Mouse (Mus musculus) c-Kit-positive CD71-positive TER-119-positive erythroid progenitor cells, embryonic 14.5 days (primary cell): ENCODE results near the gene Mrpl19.

Source experiments
- DNase-seq: peaks from one replicate; pipeline ENCODE4 v3.0.0-alpha.2; 2013; ENCODE audit warnings: low spot score

Gene Mrpl19

DNA sequence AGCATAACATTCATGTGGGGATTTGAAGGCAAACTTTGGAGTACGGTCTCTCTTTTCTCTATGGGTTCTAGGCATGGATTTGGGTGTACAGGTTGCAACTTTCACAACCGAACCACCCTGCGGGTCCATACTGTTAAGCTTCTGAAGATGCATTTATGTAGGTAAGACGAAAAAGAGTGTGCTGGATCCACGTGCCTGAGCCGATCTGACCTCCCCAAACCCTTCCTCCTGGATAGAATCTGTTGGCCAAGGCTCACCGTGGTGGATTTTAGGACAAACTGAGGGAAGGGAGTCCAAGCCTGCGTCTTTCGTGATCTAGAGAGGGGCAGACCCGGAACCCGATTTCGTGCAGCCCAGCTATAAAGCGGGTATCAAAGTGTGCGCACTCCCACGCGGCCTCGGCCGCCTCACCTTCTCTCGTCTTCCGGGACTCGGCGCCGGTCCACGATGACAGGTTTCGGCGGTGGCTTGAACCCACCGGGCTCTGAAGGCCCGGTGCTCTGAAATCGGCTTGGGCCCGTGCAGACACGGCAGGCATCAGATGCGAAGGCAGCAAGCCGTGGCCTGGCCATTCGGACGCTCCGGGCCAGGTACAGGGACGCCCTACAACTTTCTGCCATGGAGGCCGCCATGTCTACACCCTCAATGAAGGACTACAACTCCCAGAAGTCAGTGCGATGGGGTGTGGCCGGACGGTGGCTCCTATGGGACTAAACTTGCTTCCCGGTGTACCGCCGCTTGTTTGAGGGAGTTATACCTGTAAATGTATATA is at the start of gene Mrpl19:
Gene Mrpl19, minus strand, starts transcription at position 663 of the 772 bp plus-strand sequence.
- DNase-seq, result peak; percentile 87

GRCm38 (mm10) chr6:82012392-82012791 is 46.6 kb upstream of the Mrpl19 start:
- DNase-seq, result no peak

- DNase-seq, result no peak
Observed at GRCm38 (mm10) chr6:81990049-81990810, 24.5 kb upstream of the Mrpl19 start.

GRCm38 (mm10) chr6:81988341-81988740 is 22.6 kb upstream of the Mrpl19 start:
- no peak for DNase-seq

GRCm38 (mm10) chr6:81987580-81987979 is 21.8 kb upstream of the Mrpl19 start:
- DNase-seq, result no peak

DNA sequence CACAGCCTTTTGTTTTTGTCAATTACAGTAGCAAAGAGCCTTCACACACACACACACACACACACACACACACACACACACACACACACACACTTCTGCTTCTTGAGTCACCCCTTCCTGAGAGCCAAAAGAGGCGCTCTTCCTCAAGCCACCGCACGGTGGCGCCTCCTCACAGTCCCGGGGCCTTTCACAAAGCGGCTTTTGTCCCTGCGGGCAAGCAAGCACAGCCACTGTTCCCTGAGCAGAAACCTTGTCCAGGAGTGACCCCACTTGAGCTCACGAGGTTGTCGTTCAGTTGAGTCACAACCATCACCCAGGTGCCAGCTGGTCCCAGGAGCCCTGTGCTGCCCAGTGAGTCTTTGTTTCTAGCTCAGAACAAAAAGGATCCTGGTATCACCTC is 21.3 kb upstream of the Mrpl19 start:
- peak; percentile 29 for DNase-seq

DNA sequence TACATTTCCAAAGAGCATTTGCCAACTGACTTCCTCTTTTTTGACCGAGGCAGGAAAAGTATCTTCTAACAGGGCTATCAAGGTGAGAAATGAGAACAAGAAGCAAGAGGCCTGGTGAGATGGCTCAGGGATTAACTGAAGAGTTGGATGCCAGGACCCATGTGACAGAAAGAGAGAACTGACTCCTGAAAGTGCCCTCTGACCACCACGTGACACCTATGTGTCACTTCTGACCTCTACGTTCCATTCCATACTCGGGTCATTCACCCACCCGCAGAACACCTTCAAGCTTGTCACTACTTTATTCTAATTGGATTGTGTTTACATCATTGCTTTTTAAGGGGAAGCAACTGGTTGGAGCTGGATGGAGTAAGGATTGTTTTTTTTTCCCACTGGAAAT is 20.8 kb upstream of the Mrpl19 start:
- no peak for DNase-seq

DNA sequence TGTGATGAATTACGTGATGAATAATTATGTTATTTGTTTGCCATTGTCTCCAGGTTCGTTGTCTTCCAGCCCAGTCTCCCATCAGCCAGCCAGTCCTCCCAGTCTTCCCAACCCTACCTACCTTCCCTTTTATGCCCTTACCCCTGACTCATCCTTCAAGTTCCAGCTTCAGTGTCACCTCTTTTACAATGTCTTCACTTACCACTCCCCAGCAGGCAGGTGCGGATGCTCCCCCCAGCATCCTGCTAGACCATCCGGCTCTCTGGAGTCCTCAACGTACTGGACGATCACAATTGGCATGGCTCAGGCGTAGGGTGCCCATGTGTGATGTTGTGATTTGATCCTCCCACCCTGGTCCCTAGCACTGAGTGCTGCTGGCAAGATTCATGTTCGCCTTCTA is 20.4 kb upstream of the Mrpl19 start:
- no peak for DNase-seq

GRCm38 (mm10) chr6:81979286-81979685 is 13.5 kb upstream of the Mrpl19 start:
- no peak for DNase-seq

DNA sequence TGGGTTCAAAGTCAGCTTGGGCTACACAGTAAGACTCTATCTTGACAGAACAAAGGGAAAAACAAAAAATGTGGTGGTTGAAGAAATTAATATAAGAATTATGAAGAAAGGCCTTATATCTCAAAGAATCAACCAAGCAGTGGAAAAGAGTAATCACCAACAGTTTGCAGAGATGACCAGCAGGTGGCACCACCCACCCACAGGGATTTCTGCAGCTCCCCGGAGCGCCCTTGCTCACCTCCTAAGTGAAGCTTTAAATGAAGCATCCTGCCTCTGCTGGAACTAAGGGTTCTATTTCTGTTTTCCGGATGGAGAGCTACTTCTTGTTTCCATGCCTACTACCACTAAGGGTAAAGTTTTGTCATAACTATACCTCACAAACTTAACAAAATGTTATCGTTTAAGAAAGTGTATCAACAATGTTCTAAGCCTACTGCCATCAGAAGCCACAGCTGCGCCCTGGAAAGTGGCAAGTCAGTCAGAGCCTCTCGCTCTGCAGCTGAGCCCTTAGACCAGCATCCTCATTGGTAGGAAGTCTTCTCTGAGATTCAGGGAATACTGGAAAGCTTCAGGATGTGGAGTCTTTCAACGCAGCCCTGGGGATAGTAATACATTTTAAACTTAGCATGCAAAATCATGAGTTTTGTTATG is 10.3 kb upstream of the Mrpl19 start:
- peak; percentile 32 for DNase-seq

GRCm38 (mm10) chr6:81972595-81972994 is 6.8 kb upstream of the Mrpl19 start:
- no peak for DNase-seq

- DNase-seq, result no peak
Observed at GRCm38 (mm10) chr6:81971196-81971595, 5.4 kb upstream of the Mrpl19 start.

DNA sequence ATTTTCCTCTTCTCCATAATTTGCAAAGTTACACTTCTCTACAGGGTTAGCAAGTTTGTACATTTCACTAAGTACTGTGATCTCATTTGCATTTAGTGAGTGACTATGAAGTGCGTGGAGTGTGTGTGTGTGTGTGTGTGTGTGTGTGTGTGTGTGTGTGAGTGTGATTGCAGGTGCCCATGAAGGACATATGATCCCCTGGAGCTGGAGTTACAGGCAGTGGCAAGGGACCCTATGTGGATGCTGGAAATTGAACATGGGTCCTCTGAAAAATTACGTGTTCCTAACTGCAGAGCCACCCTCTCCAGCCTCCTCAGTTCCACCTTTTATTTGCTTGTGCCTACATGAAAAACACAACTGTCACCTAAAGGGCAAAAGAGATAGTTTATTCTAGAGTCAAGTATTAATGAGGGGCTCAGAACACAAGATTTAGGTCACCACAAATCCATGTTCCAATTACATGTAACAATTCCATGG is 348 bp upstream of the Mrpl19 start:
- DNase-seq, result no peak

DNA sequence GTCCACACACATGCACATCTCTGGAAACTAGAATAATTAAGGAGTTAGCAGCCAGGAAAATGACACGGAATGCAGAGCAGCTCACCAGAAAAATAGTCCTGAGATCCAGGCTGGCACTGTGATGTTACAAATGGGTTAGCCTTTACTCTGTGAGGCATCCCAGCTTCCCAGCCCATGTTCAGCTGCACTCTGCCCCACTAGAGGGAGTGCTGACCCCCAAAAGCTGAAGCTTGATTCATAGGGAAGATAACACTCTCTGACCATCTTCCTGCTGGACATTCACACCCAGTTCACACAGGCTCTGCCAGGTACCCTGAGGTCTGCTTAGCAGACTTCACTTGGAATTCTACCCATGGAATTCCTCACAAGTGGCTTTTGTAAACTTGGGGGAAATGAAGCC is 5.5 kb downstream of the Mrpl19 start:
- DNase-seq, result no peak

DNA sequence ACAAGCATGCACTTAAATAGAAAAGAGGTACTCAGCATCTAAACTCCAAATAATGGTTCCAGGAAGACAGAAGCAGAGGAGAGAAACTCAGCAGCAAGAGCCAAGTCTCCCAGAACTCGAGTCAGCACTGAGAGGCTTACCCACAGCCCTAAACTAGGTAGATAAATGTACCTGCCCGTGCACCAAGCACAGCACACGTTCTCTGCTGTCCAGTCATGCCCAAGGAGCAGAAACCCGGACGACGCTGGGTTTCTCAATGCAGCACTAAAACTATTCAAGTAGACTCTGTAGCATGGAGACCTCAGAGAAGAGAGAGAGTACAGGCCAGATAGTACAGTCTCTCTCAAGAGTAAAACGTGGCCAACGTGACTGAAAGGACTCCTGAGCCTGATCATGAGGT is 5.9 kb downstream of the Mrpl19 start:
- DNase-seq, result no peak

- DNase-seq, result no peak
Observed at GRCm38 (mm10) chr6:81957992-81958391, 7.8 kb downstream of the Mrpl19 start.

- peak; percentile 55 for DNase-seq
Observed at GRCm38 (mm10) chr6:81956399-81956798, 9.4 kb downstream of the Mrpl19 start.

- DNase-seq, result no peak
Observed at GRCm38 (mm10) chr6:81955133-81955532, 10.6 kb downstream of the Mrpl19 start.

DNA sequence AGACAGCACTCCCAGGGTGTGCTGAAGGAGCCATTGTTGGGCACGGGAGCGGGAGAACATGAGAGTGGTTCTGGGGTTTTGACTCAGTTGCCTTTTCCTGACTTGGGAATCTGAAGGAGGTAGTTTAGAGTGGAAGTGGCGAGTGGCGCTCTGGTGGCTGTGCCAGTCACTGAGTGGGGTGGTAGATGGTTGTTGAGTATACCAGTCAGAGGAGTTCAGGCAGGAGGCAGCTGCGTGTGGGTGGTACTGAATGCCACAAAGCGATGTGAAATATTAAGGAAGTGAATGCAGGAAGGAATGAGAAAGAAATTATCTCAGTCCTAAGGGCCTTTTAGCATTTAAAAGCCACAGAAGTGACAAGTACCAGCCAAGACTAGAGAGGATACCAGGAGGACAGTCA is 18.9 kb downstream of the Mrpl19 start:
- DNase-seq, result no peak

DNA sequence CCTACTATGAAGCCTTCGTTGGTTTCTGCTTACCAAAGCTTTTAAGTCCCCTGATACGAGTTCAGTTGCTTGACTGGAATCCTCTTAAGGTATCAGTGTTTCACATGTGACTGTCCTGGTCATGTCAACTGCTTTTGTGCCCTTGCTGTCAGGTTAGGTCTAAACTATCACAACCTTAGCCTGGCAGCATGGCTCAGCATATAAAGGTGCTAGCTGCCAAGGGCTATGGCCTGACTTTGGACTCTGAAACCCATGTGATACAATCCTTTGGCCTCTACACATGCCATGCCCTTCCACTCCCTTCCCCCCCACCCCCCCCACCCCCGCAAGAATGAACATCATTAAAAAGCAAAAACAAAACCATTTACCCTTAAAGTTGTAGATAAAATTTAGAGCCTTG is 21.3 kb downstream of the Mrpl19 start:
- DNase-seq, result no peak

GRCm38 (mm10) chr6:81943281-81943680 is 22.5 kb downstream of the Mrpl19 start:
- no peak for DNase-seq

DNA sequence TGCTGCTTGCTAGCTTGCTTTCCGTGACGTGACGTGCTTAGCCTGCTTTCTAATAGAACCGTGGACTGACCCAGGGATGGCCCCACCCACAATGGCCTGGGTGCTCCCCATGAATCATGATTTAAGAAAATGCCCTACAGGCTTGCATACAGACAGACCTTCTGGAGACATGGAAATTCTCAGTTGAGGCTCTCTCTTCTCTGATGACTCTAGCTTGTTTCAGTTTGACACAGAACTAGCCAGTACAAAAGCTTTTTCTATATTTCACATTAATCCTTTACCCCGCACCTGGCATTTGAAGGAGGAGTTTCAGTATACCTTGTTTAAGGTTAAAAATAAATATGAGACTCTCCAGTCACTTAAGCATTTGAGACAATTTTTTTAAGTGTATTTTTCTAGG is 24.0 kb downstream of the Mrpl19 start:
- DNase-seq, result no peak

DNA sequence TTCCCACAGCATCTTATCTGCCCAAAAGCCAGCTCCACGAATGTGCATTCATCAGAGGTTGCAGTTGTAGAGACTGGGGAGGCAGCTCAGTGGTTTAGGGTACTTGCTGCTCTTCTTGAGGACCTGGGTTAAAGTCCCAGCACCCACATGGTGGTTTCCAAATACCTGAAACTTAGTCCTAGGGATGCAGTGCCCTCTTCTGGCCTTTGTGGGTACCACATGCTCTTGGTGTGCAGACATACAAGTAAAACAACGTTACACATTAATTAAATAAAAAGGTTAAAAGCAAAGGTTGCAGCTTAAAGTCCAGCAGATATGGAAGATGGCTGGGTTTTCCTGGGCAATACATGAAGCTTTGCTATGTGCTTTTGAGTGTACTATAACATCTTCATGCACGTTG is 32.5 kb downstream of the Mrpl19 start:
- no peak for DNase-seq
